ENCODE assay signal across 10 mouse cellular contexts in genomic region chr11:5920323-5920960, GRCm38 (mm10). TPM values are rescaled to one million over a fixed set of nuclear protein-coding genes. Genes with fewer than 3 reads are reported as not detected.
DNase-seq lines count a peak whose midpoint lies in the region; ATAC-seq and TF ChIP-seq lines count a peak whose summit lies in the region.
"Had no signal": no experiment of that assay in that cellular context is flagged by ENCODE, and none has a peak within 500 bp of the region (broad histone marks: within the 10 kb centered on the region; RNA-seq: fewer than 3 reads in every experiment).

No protein-coding gene starts in this region.

- no peak for DNase-seq in kidney, adult 8-10 months
- peak; percentile 29 for DNase-seq in MEL (ENCODE audit: low read depth, low spot score)
- DNase-seq in right cerebral cortex, adult 2 months (ENCODE audit: low spot score in 2 of 2): no peak
- DNase-seq in cerebellum, adult 9-11 months: no peak
- DNase-seq in cerebellum, adult 2 months: no peak
- DNase-seq: gastrocnemius, postnatal 36 days had no signal

- no peaks in the 10 kb centered on the region for H3K36me3 ChIP-seq in kidney, embryonic 14.5 days (ENCODE audit: control insufficient read depth, insufficient read depth, low read length)
- H3K36me3 ChIP-seq in MEL (ENCODE audit: control insufficient read depth in 1 of 2, insufficient read depth in 2 of 2, low read length in 2 of 2): no peaks in the 10 kb centered on the region
- H3K36me3 ChIP-seq in intestine, embryonic 16.5 days (ENCODE audit: control insufficient read depth, insufficient read depth, low read length): no peaks in the 10 kb centered on the region

- peak; percentile 28; the same call in 1 of the 2 replicates for ATAC-seq in kidney, embryonic 14.5 days (ENCODE audit: low FRiP score, low TSS enrichment)
- peak; percentile 56 for ATAC-seq in intestine, embryonic 16.5 days
- ATAC-seq in megakaryocyte-erythroid progenitor cell, adult 5-6 weeks (replicated peaks; ENCODE audit: low FRiP score, low TSS enrichment, poor library complexity, severe bottlenecking): peak; percentile 84

- TF ChIP-seq EP300 in MEL (IDR thresholded peaks at IDR 0.05; ENCODE audit: low read depth in 1 of 2, low read length in 2 of 2): no peak

- no peak overlapping the region for H3K27ac ChIP-seq in kidney, embryonic 14.5 days (ENCODE audit: low read depth, low read length)
- no peak overlapping the region for H3K27ac ChIP-seq in MEL (ENCODE audit: control insufficient read depth, low read depth, low read length)
- no peak overlapping the region for H3K27ac ChIP-seq in intestine, embryonic 16.5 days (ENCODE audit: low read length)
- no peak overlapping the region for H3K27ac ChIP-seq in cerebellum, adult 2 months (ENCODE audit: insufficient read depth, low read length)

- no peak overlapping the region for H3K9ac ChIP-seq in kidney, embryonic 14.5 days (ENCODE audit: low read depth, low read length)
- H3K9ac ChIP-seq in MEL (ENCODE audit: control insufficient read depth, low read depth, low read length, poor library complexity, severe bottlenecking): no peak overlapping the region
- no peak overlapping the region for H3K9ac ChIP-seq in intestine, embryonic 16.5 days (ENCODE audit: low read depth, low read length)

- H3K27me3 ChIP-seq in kidney, embryonic 14.5 days (ENCODE audit: control insufficient read depth, insufficient read depth, low read length): no peaks in the 10 kb centered on the region
- H3K27me3 ChIP-seq in MEL (ENCODE audit: control insufficient read depth in 1 of 2, insufficient read depth in 2 of 2, low read length in 2 of 2): peaks cover 0 to 4% of the 10 kb centered on the region in 2 experiments; a peak in 3 of 4 replicates
- no peaks in the 10 kb centered on the region for H3K27me3 ChIP-seq in intestine, embryonic 16.5 days (replicated peaks; ENCODE audit: control insufficient read depth, insufficient read depth, low read length)
- no peaks in the 10 kb centered on the region for H3K27me3 ChIP-seq in cerebellum, adult 2 months (ENCODE audit: control insufficient read depth, insufficient read depth, low read length)

- no peaks in the 10 kb centered on the region for H3K4me1 ChIP-seq in kidney, embryonic 14.5 days (ENCODE audit: control insufficient read depth, insufficient read depth, low read length)
- no peaks in the 10 kb centered on the region for H3K4me1 ChIP-seq in MEL (ENCODE audit: control insufficient read depth in 1 of 2, insufficient read depth in 2 of 2, low read length in 2 of 2)
- no peaks in the 10 kb centered on the region for H3K4me1 ChIP-seq in intestine, embryonic 16.5 days (ENCODE audit: control insufficient read depth, insufficient read depth, low read length)
- peaks cover 12% of the 10 kb centered on the region for H3K4me1 ChIP-seq in cerebellum, adult 2 months (ENCODE audit: control insufficient read depth, insufficient read depth, low read length)

- no peak overlapping the region for H3K4me3 ChIP-seq in kidney, embryonic 14.5 days (ENCODE audit: low read length)
- H3K4me3 ChIP-seq in MEL (ENCODE audit: control insufficient read depth in 1 of 2, insufficient read depth in 1 of 2, low read depth in 2 of 2, low read length in 2 of 2): no peak overlapping the region
- H3K4me3 ChIP-seq in intestine, embryonic 16.5 days (ENCODE audit: low read length): no peak overlapping the region
- H3K4me3 ChIP-seq in cerebellum, adult 2 months (replicated peaks; ENCODE audit: insufficient read depth, low read depth, low read length): no peak overlapping the region

- TF ChIP-seq POLR2A in MEL (IDR thresholded peaks at IDR 0.05; ENCODE audit: control insufficient read depth in 1 of 2, insufficient read depth in 1 of 2, low read depth in 1 of 2, low read length in 2 of 2, poor library complexity in 1 of 2): no peak
- TF ChIP-seq POLR2A in cerebellum, adult 2 months (IDR thresholded peaks at IDR 0.05; ENCODE audit: borderline replicate concordance, insufficient read depth, low read length): no peak

- WGBS in kidney, embryonic 14.5 days: 31% methylated on average over 17 of the region's 17 CpGs
- 29% methylated on average over 17 of the region's 17 CpGs for WGBS in intestine, embryonic 16.5 days
- WGBS in cerebellum, adult 2 months: 48% methylated on average over 17 of the region's 17 CpGs

- H3K9me3 ChIP-seq in kidney, embryonic 14.5 days (ENCODE audit: control insufficient read depth, low read length): no peaks in the 10 kb centered on the region
- no peaks in the 10 kb centered on the region for H3K9me3 ChIP-seq in MEL (replicated peaks; ENCODE audit: insufficient read depth, low read length)
- H3K9me3 ChIP-seq in intestine, embryonic 16.5 days (ENCODE audit: control insufficient read depth, low read length): no peaks in the 10 kb centered on the region

- no peaks in the 10 kb centered on the region for H3K79me2 ChIP-seq in MEL (ENCODE audit: control insufficient read depth, insufficient read depth, low read length, poor library complexity)

- TF ChIP-seq RAD21 in MEL (IDR thresholded peaks at IDR 0.05; ENCODE audit: low read depth, low read length): no peak

- no peak overlapping the region; the same call in 1 of the 2 replicates for H3K4me2 ChIP-seq in kidney, embryonic 14.5 days (replicated peaks; ENCODE audit: low read depth, low read length)
- H3K4me2 ChIP-seq in intestine, embryonic 16.5 days (ENCODE audit: low read depth, low read length): no peak overlapping the region

- TF ChIP-seq CTCF in MEL (IDR thresholded peaks at IDR 0.05 in 2 of 3, conservative IDR thresholded peaks at IDR 0.05 in 1 of 3; ENCODE audit: control insufficient read depth in 1 of 3, insufficient read depth in 1 of 3, low read depth in 2 of 3, low read length in 3 of 3, poor library complexity in 1 of 3, severe bottlenecking in 1 of 3): no peak
- no peak for TF ChIP-seq CTCF in cerebellum, adult 2 months (IDR thresholded peaks at IDR 0.05; ENCODE audit: borderline replicate concordance, insufficient read depth, low read depth, low read length)

TF ChIP-seq in MEL, 35 proteins besides CTCF, POLR2A, EP300 and RAD21 (continues in another document):
- TF ChIP-seq TCF12 (IDR thresholded peaks at IDR 0.05; ENCODE audit: low read depth, low read length) (no peak), JUND (IDR thresholded peaks at IDR 0.05; ENCODE audit: low read depth, low read length) (no peak), ZKSCAN1 (IDR thresholded peaks at IDR 0.05; ENCODE audit: low read depth, low read length) (no peak), ETS1 (IDR thresholded peaks at IDR 0.05; ENCODE audit: low read depth, low read length) (no peak)

RNA-seq across cellular contexts. Expression of gene Myl7, which starts 21.9 kb away (rescaled TPM):
- 1.5 and 2.4 TPM in 2 replicates for polyA plus RNA-seq in kidney, embryonic 14.5 days (2014; fragmentation: Nextera tagmentation; extraction: Ambion mirVana)
- total RNA-seq in MEL (2012; rRNA removed): not detected in 2 replicates
- polyA plus RNA-seq in MEL (2012; ENCODE audit: insufficient read depth in 1 of 2, insufficient read length in 2 of 2, low read depth in 1 of 2, low replicate concordance in 2 of 2, missing spikeins in 1 of 2): not detected
- 75.3 and 88.3 TPM in 2 replicates for polyA plus RNA-seq in intestine, embryonic 16.5 days (2015; fragmentation: Nextera tagmentation; extraction: Ambion mirVana)
- not detected in 2 replicates for total RNA-seq in megakaryocyte-erythroid progenitor cell, adult 5-6 weeks (2014; fragmentation: Nextera tagmentation)
- not detected in 2 replicates for total RNA-seq in megakaryocyte-erythroid progenitor cell, adult 5-6 weeks (2017)
- not detected in 2 replicates for polyA plus RNA-seq in cerebellum, adult 2 months (2012; rRNA removed)
- total RNA-seq: gastrocnemius, postnatal 36 days; neutrophil, adult 5-6 weeks had no signal

RNA-seq across cellular contexts. Expression of gene Gck, which starts 29.4 kb away (rescaled TPM):
- 1.5 and 2.0 TPM in 2 replicates for polyA plus RNA-seq in kidney, embryonic 14.5 days (2014; fragmentation: Nextera tagmentation; extraction: Ambion mirVana)
- not detected in 2 replicates for total RNA-seq in MEL (2012; rRNA removed)
- polyA plus RNA-seq in MEL (2012; ENCODE audit: insufficient read depth in 1 of 2, insufficient read length in 2 of 2, low read depth in 1 of 2, low replicate concordance in 2 of 2, missing spikeins in 1 of 2): not detected
- 2.4 and 2.9 TPM in 2 replicates for polyA plus RNA-seq in intestine, embryonic 16.5 days (2015; fragmentation: Nextera tagmentation; extraction: Ambion mirVana)
- total RNA-seq in megakaryocyte-erythroid progenitor cell, adult 5-6 weeks (2014; fragmentation: Nextera tagmentation): not detected in 2 replicates
- not detected in 2 replicates for total RNA-seq in megakaryocyte-erythroid progenitor cell, adult 5-6 weeks (2017)
- polyA plus RNA-seq in cerebellum, adult 2 months (2012; rRNA removed): 0.74 and 1.1 TPM in 2 replicates

RNA-seq across cellular contexts. Expression of gene Ykt6, which starts 35.1 kb away (rescaled TPM):
- polyA plus RNA-seq in kidney, embryonic 14.5 days (2014; fragmentation: Nextera tagmentation; extraction: Ambion mirVana): 23.1 and 34.4 TPM in 2 replicates
- total RNA-seq in MEL (2012; rRNA removed): 83.9 and 89.5 TPM in 2 replicates
- 10 to 100 TPM; 76.5 to 98.1 TPM for polyA plus RNA-seq in MEL (2012; ENCODE audit: insufficient read depth in 1 of 2, insufficient read length in 2 of 2, low read depth in 1 of 2, low replicate concordance in 2 of 2, missing spikeins in 1 of 2)
- polyA plus RNA-seq in intestine, embryonic 16.5 days (2015; fragmentation: Nextera tagmentation; extraction: Ambion mirVana): 57.7 and 58.6 TPM in 2 replicates
- 31.2 and 37.7 TPM in 2 replicates for total RNA-seq in megakaryocyte-erythroid progenitor cell, adult 5-6 weeks (2014; fragmentation: Nextera tagmentation)
- total RNA-seq in megakaryocyte-erythroid progenitor cell, adult 5-6 weeks (2017): 42.3 and 43.6 TPM in 2 replicates
- 54.2 and 54.9 TPM in 2 replicates for polyA plus RNA-seq in cerebellum, adult 2 months (2012; rRNA removed)

RNA-seq across cellular contexts. Expression of gene Pold2, which starts 42.4 kb away (rescaled TPM):
- polyA plus RNA-seq in kidney, embryonic 14.5 days (2014; fragmentation: Nextera tagmentation; extraction: Ambion mirVana): 116 and 128 TPM in 2 replicates
- total RNA-seq in MEL (2012; rRNA removed): 285 and 366 TPM in 2 replicates
- polyA plus RNA-seq in MEL (2012; ENCODE audit: insufficient read depth in 1 of 2, insufficient read length in 2 of 2, low read depth in 1 of 2, low replicate concordance in 2 of 2, missing spikeins in 1 of 2): 100 to 1,000 TPM in 1 of 2 experiments, not detected in 1; 261 TPM
- polyA plus RNA-seq in intestine, embryonic 16.5 days (2015; fragmentation: Nextera tagmentation; extraction: Ambion mirVana): 119 and 141 TPM in 2 replicates
- total RNA-seq in megakaryocyte-erythroid progenitor cell, adult 5-6 weeks (2014; fragmentation: Nextera tagmentation): 115 and 138 TPM in 2 replicates
- 55.7 and 85.8 TPM in 2 replicates for total RNA-seq in megakaryocyte-erythroid progenitor cell, adult 5-6 weeks (2017)
- 47.4 and 55.0 TPM in 2 replicates for polyA plus RNA-seq in cerebellum, adult 2 months (2012; rRNA removed)

RNA-seq across cellular contexts. Expression of gene Aebp1, which starts 58.7 kb away (rescaled TPM):
- 16.7 and 30.7 TPM in 2 replicates for polyA plus RNA-seq in kidney, embryonic 14.5 days (2014; fragmentation: Nextera tagmentation; extraction: Ambion mirVana)
- not detected in 2 replicates for total RNA-seq in MEL (2012; rRNA removed)
- under 1 TPM in 1 of 2 experiments, not detected in 1; 0.10 TPM for polyA plus RNA-seq in MEL (2012; ENCODE audit: insufficient read depth in 1 of 2, insufficient read length in 2 of 2, low read depth in 1 of 2, low replicate concordance in 2 of 2, missing spikeins in 1 of 2)
- polyA plus RNA-seq in intestine, embryonic 16.5 days (2015; fragmentation: Nextera tagmentation; extraction: Ambion mirVana): 38.4 and 39.7 TPM in 2 replicates
- not detected in 2 replicates for total RNA-seq in megakaryocyte-erythroid progenitor cell, adult 5-6 weeks (2014; fragmentation: Nextera tagmentation)
- not detected in 2 replicates for total RNA-seq in megakaryocyte-erythroid progenitor cell, adult 5-6 weeks (2017)
- polyA plus RNA-seq in cerebellum, adult 2 months (2012; rRNA removed): 10.3 and 13.2 TPM in 2 replicates
- total RNA-seq: neutrophil, adult 5-6 weeks had no signal

Comparison
In these comparisons a context has a peak if more than half of its experiments do, and no peak if none do; other contexts are left out.
1. ATAC-seq: peak in every context shown above with its lines; median percentile 84 in megakaryocyte-erythroid progenitor cell, adult 5-6 weeks; 56 in intestine, embryonic 16.5 days; 28 in kidney, embryonic 14.5 days.
2. RNA of gene Myl7, which starts 21.9 kb away (polyA plus RNA-seq): 75.3 to 88.3 TPM in intestine, embryonic 16.5 days; 1.5 to 2.4 TPM in kidney, embryonic 14.5 days, not detected in cerebellum, adult 2 months and not detected in MEL; every median in the first group is over 10 times any median in the second.